Mouse (Mus musculus) heart, embryonic 13.5 days (tissue): ENCODE measurements around the gene Yae1d1. TPM values are rescaled to one million over a fixed set of nuclear protein-coding genes. Genes with fewer than 3 reads are reported as not detected.
"Not testable (repeated sequence)": the region's sequence is repeated elsewhere in the genome, so short reads cannot be mapped to it uniquely, and the experiment has no call there.

ENCODE experiments used
- ATAC-seq: fragments of 200-750 bp; cut with Nextera tagmentation; 2 replicates; pipeline ENCODE4 v1.8.0; 2017; ENCODE audit warnings: moderate TSS enrichment; ENCODE audit not compliant: insufficient number of reproducible peaks, low FRiP score, low TSS enrichment; ENCODE audit errors: extremely low read depth
- H3K27ac ChIP-seq: fragments of 300-500 bp; sonication (generic); replicated peaks from 2 replicates; pipeline ENCODE4 v1.5.1; 2015; ENCODE audit warnings: moderate library complexity, mild to moderate bottlenecking, inconsistent platforms
- H3K27me3 ChIP-seq: fragments of 300-500 bp; sonication (generic); replicated peaks from 2 replicates; pipeline ENCODE4 v1.6.1; 2015; ENCODE audit warnings: mild to moderate bottlenecking, inconsistent platforms
- H3K36me3 ChIP-seq: fragments of 300-500 bp; sonication (generic); 2 replicates; pipeline ENCODE4 v1.6.1; 2015; ENCODE audit warnings: mild to moderate bottlenecking, inconsistent platforms
- H3K4me1 ChIP-seq: fragments of 300-500 bp; sonication (generic); 2 replicates; pipeline ENCODE4 v1.6.1; 2015; ENCODE audit warnings: inconsistent platforms
- H3K4me2 ChIP-seq: fragments of 300-500 bp; sonication (generic); 2 replicates; pipeline ENCODE4 v1.6.1; 2015; ENCODE audit warnings: inconsistent platforms, mild to moderate bottlenecking, moderate library complexity
- H3K4me3 ChIP-seq: fragments of 300-500 bp; sonication (generic); 2 replicates; pipeline ENCODE4 v1.5.1; 2015; ENCODE audit warnings: moderate library complexity, mild to moderate bottlenecking, inconsistent platforms
- H3K9ac ChIP-seq: fragments of 300-500 bp; sonication (generic); 2 replicates; pipeline ENCODE4 v1.6.1; 2015; ENCODE audit warnings: inconsistent platforms, mild to moderate bottlenecking, moderate library complexity
- H3K9me3 ChIP-seq: fragments of 300-500 bp; sonication (generic); 2 replicates; pipeline ENCODE4 v1.6.1; 2016; ENCODE audit warnings: inconsistent platforms
- WGBS: fragments of 180-500 bp; shearing (Covaris S2); methylation state at CpG from one replicate; pipeline ENCODE4 v1.1.7; 2015; ENCODE audit warnings: mixed read lengths; 5-methylcytosine and 5-hydroxymethylcytosine counted together
- polyA plus RNA-seq: library from polyadenylated mRNA; unstranded; fragments of >200 nt; fragmentation: Nextera tagmentation; extraction: Ambion mirVana; gene quantifications from 2 replicates; pipeline ENCODE4 v1.2.1, GENCODE M21; 2015

The Yae1d1 gene
- polyA plus RNA-seq, 1 experiment from 2014 or later, result 69.1 TPM

GRCm38 (mm10) chr13:17975457-17975856, 17.7 kb downstream of the Yae1d1 start:
- 69% methylated on average over 1 of the region's 1 CpGs for WGBS
- H3K27ac ChIP-seq, result no peak overlapping the region
- no peaks in the 10 kb centered on the region for H3K4me1 ChIP-seq
- no peak for ATAC-seq
- H3K9ac ChIP-seq, result no peak overlapping the region
- no peak overlapping the region for H3K4me2 ChIP-seq
- H3K27me3 ChIP-seq, result no peaks in the 10 kb centered on the region
- no peak overlapping the region for H3K4me3 ChIP-seq
- no peaks in the 10 kb centered on the region for H3K9me3 ChIP-seq
- H3K36me3 ChIP-seq, result 0 out of 2 replicates have a peak, but pooled peaks cover 5% of the 10 kb centered on the region

GRCm38 (mm10) chr13:17974734-17975133, 18.4 kb downstream of the Yae1d1 start:
- no peak for ATAC-seq
- 95% methylated on average over 9 of the region's 9 CpGs for WGBS
- no peak overlapping the region for H3K4me2 ChIP-seq
- H3K27me3 ChIP-seq, result no peaks in the 10 kb centered on the region
- H3K9me3 ChIP-seq, result no peaks in the 10 kb centered on the region
- 0 out of 2 replicates have a peak, but pooled peaks cover 5% of the 10 kb centered on the region for H3K36me3 ChIP-seq
- H3K9ac ChIP-seq, result no peak overlapping the region
- no peak overlapping the region for H3K27ac ChIP-seq
- no peak overlapping the region for H3K4me3 ChIP-seq
- no peaks in the 10 kb centered on the region for H3K4me1 ChIP-seq

GRCm38 (mm10) chr13:17960613-17961012, 32.5 kb downstream of the Yae1d1 start:
- no peak overlapping the region for H3K4me2 ChIP-seq
- H3K4me3 ChIP-seq, result no peak overlapping the region
- H3K9ac ChIP-seq, result no peak overlapping the region
- no peak for ATAC-seq
- H3K36me3 ChIP-seq, result no peaks in the 10 kb centered on the region
- H3K27ac ChIP-seq, result no peak overlapping the region
- WGBS, result 67% methylated on average over 7 of the region's 7 CpGs
- H3K27me3 ChIP-seq, result no peaks in the 10 kb centered on the region
- H3K4me1 ChIP-seq, result no peaks in the 10 kb centered on the region
- H3K9me3 ChIP-seq, result no peaks in the 10 kb centered on the region

GRCm38 (mm10) chr13:17954282-17954681, 38.9 kb downstream of the Yae1d1 start:
- no peak overlapping the region for H3K4me3 ChIP-seq
- WGBS, result 38% methylated on average over 1 of the region's 1 CpGs
- H3K27me3 ChIP-seq, result no peaks in the 10 kb centered on the region
- no peak overlapping the region for H3K4me2 ChIP-seq
- ATAC-seq, result no peak
- H3K4me1 ChIP-seq, result no peaks in the 10 kb centered on the region
- no peaks in the 10 kb centered on the region for H3K9me3 ChIP-seq
- H3K36me3 ChIP-seq, result no peaks in the 10 kb centered on the region
- H3K27ac ChIP-seq, result no peak overlapping the region
- H3K9ac ChIP-seq, result no peak overlapping the region

- H3K36me3 ChIP-seq, H3K27me3 ChIP-seq, H3K9me3 ChIP-seq, H3K9ac ChIP-seq, H3K4me3 ChIP-seq, ATAC-seq, H3K4me2 ChIP-seq, H3K27ac ChIP-seq, H3K4me1 ChIP-seq: not testable (repeated sequence)
- WGBS, result 85% methylated on average over 8 of the region's 8 CpGs
These were observed 42.6 kb downstream of the Yae1d1 start for GRCm38 (mm10) chr13:17950581-17950980.

- no peak overlapping the region for H3K4me2 ChIP-seq
- no peaks in the 10 kb centered on the region for H3K9me3 ChIP-seq
- no peak overlapping the region for H3K4me3 ChIP-seq
- no peak overlapping the region for H3K9ac ChIP-seq
- no peak for ATAC-seq
- whole genome bisulfite sequencing, result 51% methylated on average over 18 of the region's 18 CpGs
- peaks cover 8% of the 10 kb centered on the region for H3K4me1 ChIP-seq
- no peaks in the 10 kb centered on the region for H3K36me3 ChIP-seq
- no peaks in the 10 kb centered on the region for H3K27me3 ChIP-seq
- no peak overlapping the region for H3K27ac ChIP-seq
These were observed 43.6 kb downstream of the Yae1d1 start for GRCm38 (mm10) chr13:17949555-17949954.

GRCm38 (mm10) chr13:17944078-17944917, 48.9 kb downstream of the Yae1d1 start, which contains the start of gene Rala:
Rala (minus strand) TSS chr13:17944239.
- Histone ChIP-seq H3K27me3 (no peaks in the 10 kb centered on the region), H3K36me3 (no peaks in the 10 kb centered on the region), H3K9me3 (no peaks in the 10 kb centered on the region), H3K4me1 (peaks cover 21% of the 10 kb centered on the region), H3K27ac (peak within 1 kb of the TSS; percentile 87), H3K4me2 (peak within 1 kb of the TSS; percentile 86), H3K4me3 (peak within 1 kb of the TSS; percentile 91), H3K9ac (peak within 1 kb of the TSS; percentile 94)
- 7% methylated on average over 58 of the region's 69 CpGs for WGBS
- ATAC-seq, result peak; percentile 96

GRCm38 (mm10) chr13:17943306-17944077, 49.7 kb downstream of the Yae1d1 start:
- Histone ChIP-seq H3K9me3 (no peaks in the 10 kb centered on the region), H3K4me3 (peak overlapping the region; percentile 91), H3K4me1 (peaks cover 21% of the 10 kb centered on the region), H3K27me3 (no peaks in the 10 kb centered on the region), H3K9ac (peak overlapping the region; percentile 94), H3K27ac (peak overlapping the region; percentile 87), H3K36me3 (no peaks in the 10 kb centered on the region), H3K4me2 (peak overlapping the region; percentile 86)
- ATAC-seq, result peak; percentile 73
- WGBS, result under 1% methylated on average over 64 of the region's 70 CpGs

- H3K4me3 ChIP-seq, result no peak overlapping the region
- no peaks in the 10 kb centered on the region for H3K27me3 ChIP-seq
- H3K36me3 ChIP-seq, result no peaks in the 10 kb centered on the region
- ATAC-seq, result no peak
- H3K9ac ChIP-seq, result no peak overlapping the region
- H3K9me3 ChIP-seq, result no peaks in the 10 kb centered on the region
- H3K4me2 ChIP-seq, result no peak overlapping the region
- 74% methylated on average over 6 of the region's 6 CpGs for WGBS
- H3K27ac ChIP-seq, result no peak overlapping the region
- peaks cover 21% of the 10 kb centered on the region for H3K4me1 ChIP-seq
These were observed 50.8 kb downstream of the Yae1d1 start for GRCm38 (mm10) chr13:17942338-17942737.
